Mouse (Mus musculus): ENCODE results near the gene Slc35e3. TPM values are rescaled to one million over a fixed set of nuclear protein-coding genes. Genes with fewer than 3 reads are reported as not detected.
"Not testable (repeated sequence)": the region's sequence is repeated elsewhere in the genome, so short reads cannot be mapped to it uniquely, and the experiment has no call there.

Slc35e3 gene
- polyA plus RNA-seq, 1 experiment from 2014 or later: 11.7 TPM

- H3K27ac ChIP-seq: no peak overlapping the region
- WGBS: 55% methylated on average over 19 of the region's 19 CpGs
- no peaks in the 10 kb centered on the region for H3K27me3 ChIP-seq (replicated peaks)
- no peak overlapping the region for H3K4me2 ChIP-seq (replicated peaks)
- H3K36me3 ChIP-seq: no peaks in the 10 kb centered on the region
- H3K4me3 ChIP-seq (replicated peaks): no peak overlapping the region
- no peaks in the 10 kb centered on the region for H3K9me3 ChIP-seq
- no peak overlapping the region for H3K9ac ChIP-seq
- no peak for ATAC-seq
- peaks cover 11% of the 10 kb centered on the region; the same call in 1 of the 2 replicates for H3K4me1 ChIP-seq (replicated peaks)
Measured at GRCm38 (mm10) chr10:117718161-117719119, 27.7 kb downstream of the Slc35e3 start.

DNA sequence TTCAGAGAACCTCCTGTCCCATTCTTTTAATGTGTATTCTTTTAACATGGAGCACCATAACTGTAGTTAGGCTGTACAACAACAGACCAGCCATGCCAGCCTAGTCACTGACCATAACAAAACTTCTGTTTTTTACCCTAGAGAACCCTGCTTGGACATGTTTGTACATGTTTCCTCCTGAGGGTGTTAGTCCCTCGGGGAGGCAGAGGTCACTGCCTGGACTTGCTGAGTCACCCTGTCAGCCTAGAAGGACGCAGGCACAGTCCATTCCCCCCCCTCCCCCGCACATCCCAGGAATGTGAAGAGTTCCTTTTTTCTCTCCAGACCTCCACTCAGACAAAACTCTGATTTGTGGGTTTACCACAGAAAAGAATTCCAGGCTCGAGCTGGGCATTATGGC, 28.6 kb downstream of the Slc35e3 start:
- Histone ChIP-seq H3K27me3 (replicated peaks) (no peaks in the 10 kb centered on the region), H3K9ac (no peak overlapping the region), H3K36me3 (no peaks in the 10 kb centered on the region), H3K4me3 (replicated peaks) (no peak overlapping the region), H3K27ac (no peak overlapping the region), H3K4me2 (replicated peaks) (no peak overlapping the region), H3K4me1 (replicated peaks) (peaks cover 11% of the 10 kb centered on the region; the same call in 1 of the 2 replicates), H3K9me3 (no peaks in the 10 kb centered on the region)
- 4% methylated on average over 4 of the region's 4 CpGs for WGBS
- 0 out of 2 replicates have a peak, but pooled peaks have one; percentile 48 for ATAC-seq

DNA sequence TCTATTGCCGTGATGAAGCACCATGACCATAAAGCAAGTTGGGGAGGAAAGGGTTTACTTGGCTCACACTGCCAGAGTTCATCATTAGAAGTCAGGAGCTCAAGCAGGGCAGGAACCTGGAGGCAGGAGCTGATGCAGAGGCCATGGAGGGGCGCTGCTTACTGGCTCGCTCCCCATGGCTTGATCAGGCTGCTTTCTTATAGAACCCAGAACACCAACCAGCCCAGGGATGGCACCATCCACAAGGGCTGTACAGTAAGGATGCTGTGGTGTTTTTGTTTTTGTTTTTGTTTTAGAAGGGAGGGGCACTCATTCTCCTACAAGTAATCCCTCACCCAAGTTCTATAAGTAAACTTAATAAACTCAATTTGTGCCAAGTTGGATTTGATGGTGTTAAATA, 29.5 kb downstream of the Slc35e3 start:
- Histone ChIP-seq H3K36me3 (no peaks in the 10 kb centered on the region), H3K4me2 (replicated peaks) (no peak overlapping the region), H3K9ac (no peak overlapping the region), H3K27ac (no peak overlapping the region), H3K9me3 (no peaks in the 10 kb centered on the region), H3K4me1 (replicated peaks) (peaks cover 11% of the 10 kb centered on the region; the same call in 1 of the 2 replicates), H3K27me3 (replicated peaks) (no peaks in the 10 kb centered on the region), H3K4me3 (replicated peaks) (no peak overlapping the region)
- WGBS: 89% methylated on average over 3 of the region's 3 CpGs
- ATAC-seq: no peak

DNA sequence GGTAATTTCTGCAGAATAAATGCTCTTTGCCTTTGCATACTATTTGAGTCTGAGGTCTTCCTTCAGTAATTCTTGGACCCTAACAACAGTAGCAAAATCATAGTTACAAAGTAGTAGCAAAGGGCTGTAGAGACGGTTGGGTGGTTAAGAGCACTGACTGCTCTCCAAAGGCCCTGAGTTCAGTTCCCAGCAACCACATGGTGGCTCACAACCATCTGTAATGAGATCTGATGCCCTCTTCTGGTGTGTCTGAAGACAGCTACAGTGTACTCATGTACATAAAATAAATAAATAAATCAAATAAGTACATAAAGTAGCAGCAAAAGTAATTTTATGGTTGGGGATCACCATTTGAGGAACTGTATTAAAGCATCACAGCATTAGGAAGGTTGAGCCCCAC, 30.5 kb downstream of the Slc35e3 start:
- H3K27me3 ChIP-seq (replicated peaks); ATAC-seq: not testable (repeated sequence)

DNA sequence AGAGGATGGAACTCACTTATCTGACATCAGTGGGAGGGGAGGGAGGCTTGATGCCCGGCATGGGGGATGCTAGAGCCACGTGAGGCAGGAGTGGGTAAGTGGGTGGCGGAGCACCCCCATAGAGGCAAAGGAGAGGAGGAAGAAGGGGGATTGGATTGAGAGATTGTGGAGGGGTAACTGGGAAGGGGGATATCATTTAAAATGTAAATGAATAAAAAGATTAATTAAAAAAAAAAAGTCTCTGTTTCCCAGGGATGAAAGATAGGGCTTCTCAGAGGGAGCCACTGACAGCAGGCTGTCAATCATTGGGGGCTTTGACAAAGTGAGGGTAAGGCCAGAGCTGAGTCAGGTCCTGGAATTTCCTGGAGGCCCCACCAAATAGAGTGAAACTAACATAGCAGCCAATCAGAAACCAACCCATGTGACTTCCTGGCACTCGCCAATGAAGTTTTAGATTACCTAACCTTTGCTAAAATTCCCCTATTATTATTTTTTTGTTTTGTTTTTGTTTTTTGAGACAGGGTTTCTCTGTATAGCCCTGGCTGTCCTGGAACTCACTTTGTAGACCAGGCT, 31.2 kb downstream of the Slc35e3 start:
- Histone ChIP-seq H3K27me3 (replicated peaks) (no peaks in the 10 kb centered on the region), H3K4me1 (replicated peaks) (peaks cover 13% of the 10 kb centered on the region; the same call in 1 of the 2 replicates), H3K9ac (no peak overlapping the region), H3K27ac (no peak overlapping the region), H3K4me2 (replicated peaks) (no peak overlapping the region), H3K4me3 (replicated peaks) (no peak overlapping the region), H3K36me3 (no peaks in the 10 kb centered on the region), H3K9me3 (no peaks in the 10 kb centered on the region)
- no peak for ATAC-seq
- 74% methylated on average over 4 of the region's 4 CpGs for WGBS

More for the DNA sequence above, 30.5 kb downstream of the Slc35e3 start:
- H3K36me3 ChIP-seq; H3K9me3 ChIP-seq; H3K4me3 ChIP-seq (replicated peaks); H3K4me2 ChIP-seq (replicated peaks); H3K27ac ChIP-seq; H3K9ac ChIP-seq: not testable (repeated sequence)
- WGBS: 92% methylated on average over 1 of the region's 1 CpGs
- H3K4me1 ChIP-seq (replicated peaks): peaks cover 13% of the 10 kb centered on the region; the same call in 1 of the 2 replicates

DNA sequence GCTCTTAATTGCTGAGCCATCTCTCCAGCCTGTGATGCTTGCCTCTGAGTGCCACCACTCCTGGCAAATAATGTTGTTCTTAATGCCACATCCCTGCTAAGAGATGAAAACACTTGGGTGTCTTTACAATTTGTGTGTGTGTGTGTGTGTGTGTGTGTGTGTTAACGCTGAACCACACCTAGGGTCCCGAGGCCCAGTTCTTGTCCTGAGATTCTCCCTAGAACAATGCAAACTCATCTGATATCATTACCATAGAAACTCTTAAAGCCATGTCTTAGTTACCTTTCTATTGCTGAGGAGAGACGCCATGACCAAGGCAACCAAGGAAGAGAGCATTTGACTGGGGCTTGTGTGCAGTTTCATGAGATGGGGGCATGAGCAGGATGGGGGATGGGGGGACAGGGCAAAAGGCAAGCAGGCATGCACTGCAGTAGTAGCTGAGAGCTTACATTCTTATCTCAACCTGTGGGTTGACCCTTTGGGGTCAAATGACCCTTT, 32.1 kb downstream of the Slc35e3 start:
- no peaks in the 10 kb centered on the region for H3K36me3 ChIP-seq
- no peaks in the 10 kb centered on the region for H3K9me3 ChIP-seq
- WGBS: 92% methylated on average over 3 of the region's 3 CpGs
- no peak overlapping the region for H3K27ac ChIP-seq
- H3K27me3 ChIP-seq (replicated peaks): no peaks in the 10 kb centered on the region
- H3K4me3 ChIP-seq (replicated peaks): no peak overlapping the region
- no peak overlapping the region for H3K4me2 ChIP-seq (replicated peaks)
- peaks cover 16% of the 10 kb centered on the region; the same call in 1 of the 2 replicates for H3K4me1 ChIP-seq (replicated peaks)
- ATAC-seq: no peak
- H3K9ac ChIP-seq: no peak overlapping the region

DNA sequence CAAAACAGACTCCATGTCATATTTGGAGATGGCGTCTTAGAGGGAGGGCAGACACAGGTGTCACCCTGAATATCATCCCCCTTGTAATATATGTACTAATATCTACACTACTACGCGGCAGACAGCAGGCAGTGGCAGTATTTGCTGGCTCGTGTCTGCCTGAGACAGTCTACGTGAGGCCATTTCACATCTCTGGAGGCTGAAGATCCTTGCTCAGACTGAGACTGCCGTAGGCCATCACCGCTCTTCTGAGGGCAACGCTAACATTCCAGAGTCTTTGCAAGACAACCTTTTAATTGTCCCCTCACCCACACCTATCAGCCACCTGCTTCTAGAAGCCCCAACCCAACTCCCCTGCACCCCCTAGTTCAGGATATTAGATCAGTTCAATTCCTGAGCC, 32.7 kb downstream of the Slc35e3 start:
- Histone ChIP-seq H3K27me3 (replicated peaks) (no peaks in the 10 kb centered on the region), H3K4me1 (replicated peaks) (peaks cover 19% of the 10 kb centered on the region; the same call in 1 of the 2 replicates), H3K4me2 (replicated peaks) (no peak overlapping the region), H3K9ac (no peak overlapping the region), H3K9me3 (no peaks in the 10 kb centered on the region), H3K36me3 (no peaks in the 10 kb centered on the region), H3K4me3 (replicated peaks) (no peak overlapping the region), H3K27ac (no peak overlapping the region)
- ATAC-seq: no peak
- WGBS: 92% methylated on average over 8 of the region's 8 CpGs

DNA sequence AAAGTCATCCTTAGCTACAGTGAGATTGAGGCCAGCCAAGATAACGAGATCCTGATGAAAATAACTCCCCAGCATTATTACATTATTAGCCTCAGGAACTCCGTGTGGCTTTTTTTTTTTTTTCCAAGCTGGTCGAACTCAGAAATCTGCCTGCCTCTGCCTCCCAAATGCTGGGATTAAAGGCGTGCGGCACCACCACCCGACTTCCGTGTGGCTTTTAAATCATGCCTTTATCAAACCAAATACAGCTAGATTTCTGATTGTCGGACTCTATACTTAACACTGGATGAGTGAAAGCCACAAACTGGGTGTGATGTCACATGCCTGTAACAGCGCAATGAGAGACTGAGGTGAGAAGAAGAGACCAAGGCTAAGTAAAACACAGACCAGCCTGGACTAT, 33.3 kb downstream of the Slc35e3 start:
- no peak overlapping the region for H3K4me2 ChIP-seq (replicated peaks)
- no peak overlapping the region for H3K4me3 ChIP-seq (replicated peaks)
- H3K4me1 ChIP-seq (replicated peaks): peaks cover 14% of the 10 kb centered on the region; the same call in 1 of the 2 replicates
- no peak overlapping the region for H3K27ac ChIP-seq
- H3K9me3 ChIP-seq: no peaks in the 10 kb centered on the region
- no peak overlapping the region for H3K9ac ChIP-seq
- no peaks in the 10 kb centered on the region for H3K36me3 ChIP-seq
- no peak for ATAC-seq
- H3K27me3 ChIP-seq (replicated peaks): no peaks in the 10 kb centered on the region
- 91% methylated on average over 9 of the region's 9 CpGs for WGBS

DNA sequence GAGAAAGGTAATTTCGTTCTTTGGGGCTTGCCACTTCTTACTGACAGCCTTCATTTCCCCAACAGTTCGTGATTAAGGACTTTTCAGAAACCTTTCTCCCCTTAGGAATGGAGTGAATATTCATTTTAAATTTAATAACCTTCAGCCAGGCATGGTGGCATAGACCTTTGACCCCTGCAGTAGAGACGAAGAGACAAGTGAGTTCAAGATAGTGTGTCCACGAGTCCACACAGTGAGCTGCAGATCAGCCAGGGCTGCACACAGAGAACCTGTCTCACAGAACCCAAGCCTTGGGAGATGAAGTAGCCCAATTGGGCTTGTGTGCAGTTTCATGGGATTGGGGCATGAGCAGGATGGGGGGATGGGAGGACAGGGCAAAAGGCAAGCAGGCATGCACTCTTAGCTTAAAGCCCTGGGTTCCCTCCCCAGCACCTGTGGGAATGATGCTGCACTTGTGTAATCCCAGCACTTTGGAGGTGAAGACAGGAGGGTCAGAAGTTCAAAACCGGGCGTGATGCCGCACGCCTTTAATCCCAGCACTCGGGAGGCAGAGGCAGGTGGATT, 33.9 kb downstream of the Slc35e3 start:
- Histone ChIP-seq H3K9me3 (no peaks in the 10 kb centered on the region), H3K4me3 (replicated peaks) (no peak overlapping the region), H3K27me3 (replicated peaks) (no peaks in the 10 kb centered on the region), H3K36me3 (no peaks in the 10 kb centered on the region), H3K4me1 (replicated peaks) (peaks cover 8% of the 10 kb centered on the region; the same call in 1 of the 2 replicates), H3K4me2 (replicated peaks) (no peak overlapping the region), H3K9ac (no peak overlapping the region), H3K27ac (no peak overlapping the region)
- WGBS: 83% methylated on average over 9 of the region's 9 CpGs
- ATAC-seq: no peak

DNA sequence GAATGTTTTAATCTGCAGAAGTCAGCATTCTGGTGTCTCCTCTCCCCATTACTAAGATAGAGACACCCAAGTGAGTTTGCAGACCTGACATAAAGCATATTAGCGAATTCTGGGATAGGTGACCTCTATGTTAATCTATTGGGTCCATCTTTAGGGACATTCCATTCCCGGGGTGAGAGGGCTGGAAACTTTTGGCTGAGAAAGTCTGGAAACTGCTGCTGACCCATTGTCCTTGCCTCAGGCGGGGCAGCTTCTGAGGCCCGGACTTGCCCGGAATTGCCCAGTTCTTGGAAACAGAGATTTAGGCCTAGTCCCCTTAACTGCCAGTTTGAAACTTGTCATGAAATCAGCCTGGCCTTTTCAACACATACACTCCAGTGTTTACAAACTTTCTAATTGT, 34.8 kb downstream of the Slc35e3 start:
- Histone ChIP-seq H3K27me3 (replicated peaks) (no peaks in the 10 kb centered on the region), H3K36me3 (0 out of 2 replicates have a peak, but pooled peaks cover 6% of the 10 kb centered on the region), H3K4me1 (replicated peaks) (peaks cover 8% of the 10 kb centered on the region; the same call in 1 of the 2 replicates), H3K9me3 (no peaks in the 10 kb centered on the region), H3K4me2 (replicated peaks) (peak overlapping the region; percentile 61), H3K27ac (no peak overlapping the region), H3K4me3 (replicated peaks) (peak overlapping the region; percentile 95; the same call in 1 of the 2 replicates), H3K9ac (peak overlapping the region; percentile 49; the same call in 1 of the 2 replicates)
- WGBS: 59% methylated on average over 5 of the region's 5 CpGs
- no peak for ATAC-seq

DNA sequence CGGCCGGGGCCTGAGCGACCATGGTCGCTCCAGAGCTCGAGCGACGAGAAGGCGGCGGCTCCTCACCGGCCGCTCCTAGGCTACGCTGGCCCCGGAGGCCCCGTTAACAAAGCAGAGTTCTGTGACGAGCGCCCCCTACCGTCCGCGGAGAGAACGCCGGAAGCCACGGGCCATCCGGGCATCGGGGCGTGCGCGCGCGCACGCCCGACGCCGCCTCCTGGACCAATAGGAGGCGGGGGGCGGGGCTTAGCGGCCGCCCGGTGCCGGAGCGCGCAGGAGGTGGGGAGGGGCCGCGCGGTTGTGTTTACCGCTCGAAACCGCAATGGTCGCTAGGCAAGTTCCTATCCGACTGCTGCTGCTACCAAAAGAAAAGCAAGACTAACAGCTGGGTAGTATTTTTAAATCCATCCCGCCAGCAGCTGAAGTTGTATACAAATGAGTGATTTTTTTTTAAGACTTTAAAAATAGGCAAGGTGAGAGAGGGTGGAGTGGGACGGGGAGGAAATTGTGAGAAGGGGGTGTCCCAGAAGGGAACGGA, 35.5 kb downstream of the Slc35e3 start, which contains the start of gene Mdm2:
Gene Mdm2 (minus strand): TSS at position 155 of the 538 bp plus-strand sequence.
- H3K4me3 ChIP-seq (replicated peaks): peak within 1 kb of the TSS; percentile 95
- WGBS: under 1% methylated on average over 52 of the region's 52 CpGs
- peak within 1 kb of the TSS; percentile 61 for H3K4me2 ChIP-seq (replicated peaks)
- no peaks in the 10 kb centered on the region for H3K9me3 ChIP-seq
- peak within 1 kb of the TSS; percentile 99 for H3K9ac ChIP-seq
- ATAC-seq: peak; percentile 96
- peaks cover 7% of the 10 kb centered on the region; the same call in 1 of the 2 replicates for H3K36me3 ChIP-seq
- H3K4me1 ChIP-seq (replicated peaks): peaks cover 8% of the 10 kb centered on the region; the same call in 1 of the 2 replicates
- H3K27me3 ChIP-seq (replicated peaks): no peaks in the 10 kb centered on the region
- peak within 1 kb of the TSS; percentile 97 for H3K27ac ChIP-seq
